Mouse (Mus musculus): ENCODE measurements around the gene Trpc4.

The Trpc4 gene

DNA sequence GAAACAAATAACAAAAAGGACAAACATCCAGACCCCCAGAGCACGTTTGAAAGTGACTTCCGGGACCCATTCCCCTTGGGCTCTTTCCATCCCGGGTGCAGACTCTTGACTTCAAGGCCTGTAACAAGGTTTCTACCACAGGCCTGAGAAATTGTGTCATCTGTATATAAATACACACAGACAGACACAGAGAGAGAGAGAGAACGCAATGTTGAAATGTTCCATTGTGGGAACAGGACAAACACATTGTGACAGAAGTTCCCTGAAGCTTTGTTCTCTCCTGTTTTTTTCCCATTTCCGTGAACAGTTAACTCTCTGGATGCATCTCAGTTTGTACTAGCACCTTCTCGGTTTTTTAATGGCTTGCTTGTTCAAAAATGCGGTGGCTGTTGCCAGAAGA, 118.8 kb downstream of the Trpc4 start:
- DNase-seq: no peak

DNA sequence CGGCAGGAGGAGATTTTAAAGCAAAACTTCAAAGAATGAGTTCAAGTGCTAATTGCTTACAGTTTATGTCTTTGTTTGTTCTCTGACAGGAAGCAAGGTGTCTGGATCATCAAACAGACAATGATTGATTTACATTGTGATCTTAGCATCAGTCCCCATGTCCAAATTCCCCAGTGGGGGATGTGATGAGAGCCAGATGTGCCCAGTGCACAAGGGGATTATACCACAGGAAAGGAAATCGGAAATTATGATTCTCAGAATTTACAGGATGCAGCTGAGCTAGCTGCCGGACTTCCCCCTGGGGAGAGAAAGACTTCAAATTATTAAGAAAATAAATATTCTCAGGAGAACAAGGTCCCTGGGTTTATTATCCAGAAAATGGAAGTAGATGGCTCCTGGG, 133.9 kb downstream of the Trpc4 start:
- DNase-seq: no peak

- no peak for DNase-seq
Measured at GRCm38 (mm10) chr3:54310604-54311003, 154.8 kb downstream of the Trpc4 start.

DNA sequence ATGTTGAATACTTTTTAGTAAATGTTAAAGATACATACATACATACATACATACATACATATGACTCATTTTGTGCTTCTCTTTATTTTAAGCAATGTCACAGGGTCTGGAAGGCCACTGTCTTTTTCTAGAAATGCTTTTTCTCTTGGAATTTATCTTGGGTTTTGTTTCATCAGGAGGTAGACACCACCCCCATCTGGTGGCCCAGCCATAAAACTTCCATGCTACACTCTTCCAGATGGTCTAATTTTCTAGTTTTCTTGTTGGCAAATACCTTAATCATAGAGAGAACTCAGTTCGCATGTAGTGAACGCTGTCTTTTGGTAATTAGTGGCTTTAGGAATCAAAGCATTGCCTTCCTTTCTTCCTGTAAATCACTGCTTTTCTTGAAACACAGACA, 158.2 kb downstream of the Trpc4 start:
- DNase-seq: no peak

- peak; percentile 75 for DNase-seq
Measured at GRCm38 (mm10) chr3:54352891-54353652, 197.2 kb downstream of the Trpc4 start.

GRCm38 (mm10) chr3:54357561-54357960, 201.7 kb downstream of the Trpc4 start:
- peak; percentile 6 for DNase-seq

DNA sequence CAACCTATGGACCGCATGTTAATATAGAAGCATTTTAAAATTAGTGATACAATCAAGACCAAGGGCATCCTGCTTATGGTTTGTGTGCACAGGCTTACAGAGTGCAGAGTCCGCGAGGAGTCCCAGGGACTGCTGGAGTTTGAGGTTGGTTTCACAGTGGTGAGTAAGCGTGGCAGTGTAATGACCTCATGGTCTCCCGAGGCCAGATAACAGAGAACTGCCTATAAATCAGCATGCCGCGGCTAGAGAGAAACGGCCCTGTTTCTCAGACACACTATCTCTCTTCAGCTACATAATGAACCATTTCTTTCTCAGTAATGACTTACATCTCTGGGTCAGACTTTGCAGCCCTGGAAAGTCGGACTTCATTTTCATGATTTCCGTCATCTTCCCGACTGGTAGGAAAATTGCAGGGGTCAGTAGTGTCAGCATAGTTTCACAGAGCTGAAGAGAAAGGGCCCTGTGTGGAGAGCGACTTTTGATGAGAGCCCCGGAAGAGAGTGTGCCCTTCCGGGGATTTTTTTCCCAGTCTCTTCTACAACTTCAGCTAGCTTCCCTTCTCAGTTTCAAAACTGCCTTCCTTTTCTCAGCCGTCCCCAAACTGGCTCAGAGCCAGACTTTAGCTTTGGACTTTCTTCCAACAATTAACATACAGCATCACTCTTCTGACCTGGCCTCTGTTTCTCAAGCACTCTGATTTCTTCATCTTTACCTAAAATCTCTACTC, 202.8 kb downstream of the Trpc4 start:
- no peak for DNase-seq

DNA sequence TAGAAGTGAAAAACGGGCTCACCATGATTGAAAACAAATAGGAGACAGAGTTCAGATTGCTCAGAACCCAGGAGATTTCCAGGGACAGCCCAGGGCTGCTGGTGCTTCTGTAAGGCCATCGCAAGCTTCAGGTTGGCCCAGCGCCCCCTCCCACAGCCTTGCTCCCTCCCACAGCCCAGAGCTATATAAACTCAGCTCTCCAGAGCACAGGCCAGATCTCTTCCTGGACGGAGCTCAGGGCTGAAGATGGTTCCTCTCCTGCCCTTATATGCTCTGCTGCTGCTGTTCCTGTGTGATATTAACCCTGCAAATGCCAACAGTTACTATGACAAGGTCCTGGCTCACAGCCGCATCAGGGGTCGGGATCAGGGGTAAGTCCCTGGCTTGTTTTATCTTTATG, 205.1 kb downstream of the Trpc4 start, which contains the start of gene Postn:
Postn (plus strand) TSS at position 213 of the 400 bp plus-strand sequence.
- DNase-seq: no peak

DNA sequence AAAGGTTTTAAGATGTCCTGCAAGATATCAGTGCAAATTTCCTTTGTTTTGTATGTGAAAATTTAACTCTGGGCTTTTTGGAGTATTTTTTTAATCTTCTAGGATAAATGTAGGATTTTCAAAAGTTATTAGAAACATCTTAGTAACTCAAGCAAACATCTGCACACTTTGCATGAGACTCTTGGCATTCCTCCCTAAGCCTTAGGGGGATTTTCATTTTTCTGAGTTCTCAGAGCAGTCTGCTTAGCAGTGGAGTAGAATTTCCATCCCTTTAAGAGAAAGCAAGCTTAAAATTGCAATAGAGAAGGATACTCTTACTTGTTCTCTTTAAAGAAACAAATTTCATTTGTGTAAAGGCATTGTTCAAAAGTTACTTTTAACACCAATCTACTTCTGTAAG, 205.8 kb downstream of the Trpc4 start:
- no peak for DNase-seq

Data from right cerebral cortex, postnatal 25 days (tissue).